Mouse (Mus musculus): ENCODE results near the gene Oaz2. TPM values are rescaled to one million over a fixed set of nuclear protein-coding genes. Genes with fewer than 3 reads are reported as not detected.

Oaz2 gene
- total and polyA plus RNA-seq, 3 experiments = 30.2 to 61.4 (median 35.3) TPM

- no peak overlapping the region for H3K27ac ChIP-seq (ENCODE audit: insufficient read depth, low read depth)
- H3K9ac ChIP-seq (ENCODE audit: insufficient read depth, low read depth) = no peak overlapping the region
- H3K9me3 ChIP-seq (replicated peaks; ENCODE audit: low read length) = no peaks in the 10 kb centered on the region
- H3K36me3 ChIP-seq (replicated peaks in 1 of 2; ENCODE audit: control insufficient read depth in 1 of 2, insufficient read depth in 1 of 2, low read length in 1 of 2) = peaks cover 2 to 47% of the 10 kb centered on the region in 2 experiments
- DNase-seq (ENCODE audit: extremely low read depth) = no peak
- dilution Hi-C loops (cut with MboI; ENCODE audit: extremely low pct_ligation_motif_present, extremely low pct_unique_long_range_greater_than_20kb, low sequenced_read_pairs) (no loop called here), in situ Hi-C loops (cut with MboI; ENCODE audit: low pct_ligation_motif_present, low pct_unique_long_range_greater_than_20kb, low sequenced_read_pairs) (no loop called here)
- H3K4me2 ChIP-seq (ENCODE audit: insufficient read depth, low read depth, poor library complexity, severe bottlenecking) = no peak overlapping the region
- no peak overlapping the region for H3K4me3 ChIP-seq (replicated peaks in 1 of 3; ENCODE audit: low read depth in 2 of 3, low read length in 2 of 3, poor library complexity in 1 of 3)
- peaks cover 4% of the 10 kb centered on the region for H3K79me2 ChIP-seq (replicated peaks; ENCODE audit: control insufficient read depth, extremely low read depth, insufficient read depth, poor library complexity, severe bottlenecking)
- H3K4me1 ChIP-seq (ENCODE audit: control insufficient read depth in 1 of 2, insufficient read depth in 2 of 2) = peaks cover 0 to 57% of the 10 kb centered on the region in 2 experiments; a peak in 2 of 4 replicates
- TF ChIP-seq TBP (conservative IDR thresholded peaks at IDR 0.05; ENCODE audit: low read depth, low read length) (no peak), BHLHE40 (IDR thresholded peaks at IDR 0.05; ENCODE audit: low read depth, low read length) (no peak), HCFC1 (IDR thresholded peaks at IDR 0.05; ENCODE audit: low read depth, low read length) (no peak), RCOR1 (conservative IDR thresholded peaks at IDR 0.05; ENCODE audit: low read depth, low read length) (no peak), MAX (IDR thresholded peaks at IDR 0.05; ENCODE audit: low read length) (no peak), EP300 (IDR thresholded peaks at IDR 0.05; ENCODE audit: low read length) (no peak), RAD21 (IDR thresholded peaks at IDR 0.05; ENCODE audit: low read depth, low read length) (no peak), MXI1 (IDR thresholded peaks at IDR 0.05; ENCODE audit: low read depth, low read length) (no peak), MEF2A (IDR thresholded peaks at IDR 0.05; ENCODE audit: borderline replicate concordance, low read depth, low read length) (no peak), UBTF (IDR thresholded peaks at IDR 0.05; ENCODE audit: low read depth, low read length) (no peak), POLR2A (IDR thresholded peaks at IDR 0.05; ENCODE audit: low read depth, low read length) (no peak), JUN (IDR thresholded peaks at IDR 0.05; ENCODE audit: insufficient read depth, low read depth, low read length) (no peak), ZMIZ1 (IDR thresholded peaks at IDR 0.05; ENCODE audit: low read depth, low read length) (no peak), IRF4 (IDR thresholded peaks at IDR 0.05; ENCODE audit: low read depth, low read length) (no peak), GABPA (IDR thresholded peaks at IDR 0.05; ENCODE audit: insufficient replicate concordance, low read depth, low read length) (no peak), ZNF384 (IDR thresholded peaks at IDR 0.05; ENCODE audit: low read depth, low read length) (no peak), CHD1 (IDR thresholded peaks at IDR 0.05; ENCODE audit: low read depth, low read length) (no peak)
- no peaks in the 10 kb centered on the region for H3K27me3 ChIP-seq (replicated peaks)
Observed at GRCm38 (mm10) chr9:65680938-65681633, 13.3 kb downstream of the Oaz2 start.

- H3K4me2 ChIP-seq (ENCODE audit: insufficient read depth, low read depth, poor library complexity, severe bottlenecking) = no peak overlapping the region
- H3K79me2 ChIP-seq (replicated peaks; ENCODE audit: control insufficient read depth, extremely low read depth, insufficient read depth, poor library complexity, severe bottlenecking) = peaks cover 6% of the 10 kb centered on the region
- peaks cover 4 to 52% of the 10 kb centered on the region in 2 experiments for H3K36me3 ChIP-seq (replicated peaks in 1 of 2; ENCODE audit: control insufficient read depth in 1 of 2, insufficient read depth in 1 of 2, low read length in 1 of 2)
- H3K27ac ChIP-seq (ENCODE audit: insufficient read depth, low read depth) = no peak overlapping the region
- no peaks in the 10 kb centered on the region for H3K27me3 ChIP-seq (replicated peaks)
- H3K9ac ChIP-seq (ENCODE audit: insufficient read depth, low read depth) = no peak overlapping the region
- no peak overlapping the region for H3K4me3 ChIP-seq (replicated peaks in 1 of 3; ENCODE audit: low read depth in 2 of 3, low read length in 2 of 3, poor library complexity in 1 of 3)
- no peak for TF ChIP-seq RAD21 (IDR thresholded peaks at IDR 0.05; ENCODE audit: low read depth, low read length)
- TF ChIP-seq KAT2A (IDR thresholded peaks at IDR 0.05; ENCODE audit: insufficient replicate concordance, low read length) = no peak
- no peak for TF ChIP-seq CHD1 (IDR thresholded peaks at IDR 0.05; ENCODE audit: low read depth, low read length)
- no peak for TF ChIP-seq NELFE (IDR thresholded peaks at IDR 0.05; ENCODE audit: low read depth, low read length)
- no peak for TF ChIP-seq E2F4 (IDR thresholded peaks at IDR 0.05; ENCODE audit: insufficient replicate concordance, low read depth, low read length)
- no peak for TF ChIP-seq NRF1 (IDR thresholded peaks at IDR 0.05; ENCODE audit: low read depth, low read length)
- TF ChIP-seq HCFC1 (IDR thresholded peaks at IDR 0.05; ENCODE audit: low read depth, low read length) = no peak
- TF ChIP-seq CTCF (conservative IDR thresholded peaks at IDR 0.05 in 1 of 2, IDR thresholded peaks at IDR 0.05 in 1 of 2; ENCODE audit: low read depth in 2 of 2, low read length in 2 of 2) = no peak
- no peak for TF ChIP-seq ZNF384 (IDR thresholded peaks at IDR 0.05; ENCODE audit: low read depth, low read length)
- no peak for TF ChIP-seq SIN3A (IDR thresholded peaks at IDR 0.05; ENCODE audit: low read length)
- TF ChIP-seq MXI1 (IDR thresholded peaks at IDR 0.05; ENCODE audit: low read depth, low read length) = no peak
- TF ChIP-seq USF2 (conservative IDR thresholded peaks at IDR 0.05; ENCODE audit: low read depth, low read length) = no peak
- TF ChIP-seq GABPA (IDR thresholded peaks at IDR 0.05; ENCODE audit: insufficient replicate concordance, low read depth, low read length) = no peak
- no peak for TF ChIP-seq UBTF (IDR thresholded peaks at IDR 0.05; ENCODE audit: low read depth, low read length)
- TF ChIP-seq MEF2A (IDR thresholded peaks at IDR 0.05; ENCODE audit: borderline replicate concordance, low read depth, low read length) = no peak
- DNase-seq (ENCODE audit: extremely low read depth) = no peak
- H3K9me3 ChIP-seq (replicated peaks; ENCODE audit: low read length) = no peaks in the 10 kb centered on the region
- dilution Hi-C loops (cut with MboI; ENCODE audit: extremely low pct_ligation_motif_present, extremely low pct_unique_long_range_greater_than_20kb, low sequenced_read_pairs) (no loop called here), in situ Hi-C loops (cut with MboI; ENCODE audit: low pct_ligation_motif_present, low pct_unique_long_range_greater_than_20kb, low sequenced_read_pairs) (no loop called here)
- peaks cover 0 to 57% of the 10 kb centered on the region in 2 experiments; a peak in 2 of 4 replicates for H3K4me1 ChIP-seq (ENCODE audit: control insufficient read depth in 1 of 2, insufficient read depth in 2 of 2)
Observed at GRCm38 (mm10) chr9:65681634-65681940, 13.8 kb downstream of the Oaz2 start.
